Mouse (Mus musculus): Measurements from ENCODE around the gene Zfp426.

GRCm38 (mm10) chr9:20489536-20489935, 3.0 kb downstream of the Zfp426 start:
- no peak for TF ChIP-seq ZNF384 (IDR thresholded peaks at IDR 0.05; ENCODE audit: low read depth, low read length)
- no peak for TF ChIP-seq MAFK (IDR thresholded peaks at IDR 0.05; ENCODE audit: insufficient read depth, low read depth, low read length)
- TF ChIP-seq HCFC1 (IDR thresholded peaks at IDR 0.05; ENCODE audit: borderline replicate concordance, insufficient read depth, low read length) = no peak
- TF ChIP-seq CHD2 (IDR thresholded peaks at IDR 0.05; ENCODE audit: low read depth, low read length) = no peak
- TF ChIP-seq ZC3H11A (IDR thresholded peaks at IDR 0.05; ENCODE audit: borderline replicate concordance, low read depth, low read length) = no peak

Measured in ES-E14 (cell line).